Mouse (Mus musculus) heart, postnatal 4 days (tissue): ENCODE data around the gene Gabbr2. TPM values are rescaled to one million over a fixed set of nuclear protein-coding genes. Genes with fewer than 3 reads are reported as not detected.
A peak's percentile ranks its signal among the peaks of the same experiment; 100 is the strongest.

Source experiments
- DNase-seq: peaks from one replicate; pipeline ENCODE4 v3.0.0; 2021
- total RNA-seq, 2 experiments: library from RNA; stranded (reverse); gene quantifications; 2 replicates each; pipeline ENCODE4 v1.2.3; 2021

Gene Gabbr2
- total RNA-seq, 2 experiments from 2014 or later, result 0.19 TPM; not detected in 1

- no peak for DNase-seq
These were observed 237.1 kb downstream of the Gabbr2 start for GRCm38 (mm10) chr4:46754407-46755194.

GRCm38 (mm10) chr4:46752306-46752705 is 239.4 kb downstream of the Gabbr2 start:
- no peak for DNase-seq

DNA sequence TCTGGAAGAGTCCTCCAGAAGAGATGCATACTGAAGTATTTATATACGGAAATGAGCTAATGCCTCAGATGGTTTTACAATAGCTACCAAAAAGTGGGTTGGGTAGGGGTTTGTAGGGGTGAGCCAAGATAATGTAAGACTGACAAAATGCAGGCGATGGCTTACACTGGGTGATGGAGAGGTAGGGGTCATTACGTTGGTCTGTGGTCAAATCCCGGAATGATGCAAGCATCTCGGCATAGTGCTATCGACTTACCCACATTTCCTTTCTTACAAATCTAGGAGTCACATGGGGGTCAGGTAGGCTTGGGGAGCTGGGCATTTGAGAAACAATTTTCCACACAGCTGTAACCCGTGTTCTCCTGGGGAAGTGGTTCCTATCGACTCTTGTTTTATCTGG is 242.7 kb downstream of the Gabbr2 start:
- DNase-seq, result no peak

DNA sequence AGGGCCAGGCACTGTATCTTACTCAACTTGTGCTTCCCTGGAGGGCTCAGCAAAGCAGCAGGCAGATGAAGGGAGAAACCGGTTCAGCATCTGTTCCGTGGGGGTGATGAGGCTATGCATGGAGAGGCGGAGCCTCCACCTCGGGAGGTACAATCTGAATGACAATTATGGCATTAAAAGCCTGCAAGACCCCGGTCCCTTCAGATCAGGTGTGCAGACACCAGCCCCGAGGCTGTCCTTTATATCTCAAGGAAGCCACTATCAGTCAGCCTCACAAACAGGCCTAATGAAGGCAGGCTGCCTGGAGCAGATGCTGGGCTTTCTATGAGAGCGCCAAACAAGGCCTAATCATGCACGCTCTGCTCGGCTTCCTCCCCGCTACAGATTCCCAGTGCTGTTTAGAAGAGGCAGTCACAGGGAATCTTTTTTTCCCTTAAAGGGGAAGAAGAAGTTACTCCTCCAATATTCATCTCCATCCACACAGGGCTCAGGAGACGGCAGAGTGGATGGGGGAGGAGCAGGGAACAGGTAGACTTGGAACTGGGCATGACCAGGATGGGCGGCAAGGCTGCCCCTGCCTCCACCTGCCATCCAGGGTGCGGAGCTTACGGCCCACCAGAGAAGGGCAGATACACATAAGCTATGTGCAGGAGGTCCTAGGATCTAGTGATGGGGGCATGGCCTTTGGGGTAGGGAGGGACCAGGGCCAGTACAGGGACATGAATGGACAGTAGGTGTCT is 244.5 kb downstream of the Gabbr2 start:
- no peak for DNase-seq

DNA sequence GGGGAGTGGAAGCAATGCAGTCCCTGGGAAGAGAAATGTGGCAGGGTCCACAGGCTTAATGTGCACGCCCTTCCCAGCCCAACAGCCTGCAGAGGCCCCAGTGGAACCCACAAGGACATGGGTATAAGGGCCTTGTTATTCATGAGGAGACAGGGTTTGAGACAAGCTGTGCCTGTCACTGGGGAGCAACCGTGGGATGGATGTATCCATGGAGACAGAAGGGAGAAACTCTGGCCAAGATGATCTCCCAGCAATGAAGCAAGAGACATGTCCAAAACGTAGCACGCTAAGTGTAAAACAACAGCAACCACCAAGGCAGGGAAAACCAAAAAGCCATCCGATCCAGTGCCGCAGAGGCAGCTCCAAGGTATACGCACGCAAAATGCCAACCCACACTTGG is 246.1 kb downstream of the Gabbr2 start:
- DNase-seq, result no peak

DNA sequence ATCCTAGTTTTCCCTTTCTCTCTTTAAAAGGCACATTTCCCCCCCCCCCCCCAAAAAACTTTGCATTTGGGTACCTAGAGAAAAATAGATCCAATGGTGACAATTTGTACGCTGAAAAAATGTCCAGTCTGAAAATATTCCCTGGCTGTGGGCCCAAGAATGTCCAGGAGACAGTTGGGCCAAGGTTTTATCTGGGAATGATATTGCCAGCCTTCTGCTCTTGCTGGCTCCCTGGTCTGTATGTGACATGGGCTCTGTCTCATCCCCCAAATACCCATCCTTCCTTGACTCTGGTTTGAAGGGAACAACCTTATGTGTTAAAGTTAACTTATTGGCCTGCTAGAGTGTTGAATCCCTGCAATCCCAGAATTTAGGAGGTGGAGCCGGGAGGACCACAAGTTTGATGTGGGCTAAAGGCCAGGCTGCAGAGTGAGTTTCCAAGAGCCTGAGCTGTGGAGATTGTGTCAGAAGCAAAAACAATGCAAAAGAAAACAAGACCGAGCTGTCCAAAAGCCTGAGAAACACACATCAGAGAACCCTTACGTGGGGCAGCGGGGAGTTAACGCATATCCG is 247.0 kb downstream of the Gabbr2 start:
- peak; percentile 27 for DNase-seq

- no peak for DNase-seq
These were observed 249.1 kb downstream of the Gabbr2 start for GRCm38 (mm10) chr4:46742601-46743000.

DNA sequence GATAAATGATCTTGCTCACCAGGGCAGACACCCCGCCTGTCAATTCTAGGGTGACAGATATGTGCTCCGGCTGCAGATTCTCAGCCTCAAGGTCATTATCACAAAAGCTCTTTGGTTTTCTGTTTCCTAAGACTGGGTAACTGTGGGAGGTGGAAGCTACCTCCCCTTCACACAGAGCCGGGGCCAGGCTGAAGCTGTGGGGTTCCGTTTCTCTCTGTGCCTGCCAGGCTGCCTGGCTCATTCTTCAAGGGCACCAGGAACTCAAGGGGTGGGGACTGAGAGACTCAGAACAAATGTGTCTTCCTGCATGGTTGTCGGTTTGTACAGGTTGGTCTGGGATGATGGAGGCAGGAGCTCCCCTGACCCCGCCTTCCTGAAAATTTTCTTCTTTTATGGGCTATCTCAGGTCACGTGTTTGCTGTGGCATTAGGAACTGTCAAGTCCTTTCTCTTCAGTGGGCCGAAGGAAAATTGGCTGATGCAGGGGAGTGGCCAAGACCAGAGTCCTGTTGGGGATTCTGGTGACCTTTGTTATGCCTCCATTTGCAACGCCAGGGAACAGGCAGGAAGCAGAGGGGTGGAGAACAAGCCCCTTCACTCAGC is 254.7 kb downstream of the Gabbr2 start:
- DNase-seq, result no peak

DNA sequence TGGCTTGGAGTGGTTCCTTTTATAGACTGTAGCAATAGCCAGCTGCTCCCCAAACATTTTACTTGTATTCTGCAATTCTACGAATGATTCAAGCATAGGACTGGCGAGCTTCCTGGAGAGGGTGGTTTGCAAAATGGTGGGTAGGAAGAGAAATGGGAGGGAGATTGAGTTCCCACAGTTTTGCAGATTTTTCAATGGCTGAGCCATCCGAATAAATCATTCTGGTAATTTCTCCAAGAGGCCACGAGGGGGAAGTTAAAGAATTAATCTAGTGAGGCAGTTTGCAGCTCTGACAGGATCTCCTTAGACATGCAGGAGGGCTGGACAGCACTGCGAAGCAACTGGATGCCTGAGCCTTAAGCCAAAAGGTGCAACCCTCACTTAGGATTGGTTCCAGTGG is 256.8 kb downstream of the Gabbr2 start:
- DNase-seq, result no peak

GRCm38 (mm10) chr4:46731590-46731989 is 260.1 kb downstream of the Gabbr2 start:
- DNase-seq, result no peak

DNA sequence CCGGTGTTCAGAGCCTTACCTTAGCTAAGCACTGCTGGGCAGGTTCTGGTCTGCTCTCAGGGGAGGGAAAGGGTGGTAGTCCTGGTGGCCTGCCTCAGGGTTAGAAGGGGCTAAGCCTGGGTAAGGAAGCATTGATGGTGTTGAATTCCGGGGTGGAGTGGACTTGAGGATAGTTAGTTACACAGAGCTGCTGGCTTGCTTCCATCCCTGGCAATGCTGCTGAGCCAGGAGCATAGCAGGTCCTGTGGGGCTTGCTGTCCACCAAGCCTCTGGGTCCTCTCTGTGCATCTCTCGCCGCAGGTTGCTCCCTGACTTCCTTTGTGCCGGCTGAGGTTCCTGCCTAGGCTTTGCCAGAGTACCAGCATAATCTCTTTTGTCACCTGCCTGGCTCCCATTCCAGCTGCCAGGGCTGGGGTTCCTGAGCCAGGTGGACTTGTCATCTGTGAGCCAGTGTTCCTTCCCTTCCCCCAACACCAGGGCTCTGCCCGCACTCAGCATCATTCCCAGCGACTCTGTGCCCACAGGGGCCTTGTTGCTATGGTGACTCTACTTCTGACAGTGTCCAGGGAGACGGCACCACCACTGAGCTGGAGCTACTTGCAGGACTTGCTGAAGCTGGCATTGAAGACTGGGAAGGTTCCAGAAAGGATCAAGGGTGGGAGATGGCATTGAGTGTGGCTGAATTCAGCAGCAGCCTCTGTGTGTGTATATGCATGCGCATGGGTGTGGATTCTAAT is 262.2 kb downstream of the Gabbr2 start:
- DNase-seq, result no peak

DNA sequence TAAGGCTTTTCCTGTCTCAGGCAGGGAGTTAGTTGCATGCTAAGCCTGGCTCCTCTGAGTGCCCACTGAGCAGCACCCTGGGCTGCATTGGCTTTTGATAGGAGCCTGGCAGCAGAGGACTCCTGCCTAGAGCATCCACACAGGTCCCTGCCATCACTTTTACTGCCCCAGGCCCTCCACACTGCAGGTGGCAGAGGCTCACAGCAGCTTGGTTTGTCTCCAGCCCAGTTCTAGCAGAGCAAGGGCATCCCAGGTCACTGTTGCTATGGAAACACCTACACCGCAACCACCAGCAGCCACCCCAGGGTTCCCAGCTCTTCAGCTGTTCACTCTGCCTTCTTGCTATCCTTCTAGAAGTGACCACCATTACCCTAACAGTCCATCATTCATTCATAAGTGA is 263.4 kb downstream of the Gabbr2 start:
- DNase-seq, result peak; percentile 21

GRCm38 (mm10) chr4:46727153-46727552 is 264.5 kb downstream of the Gabbr2 start:
- DNase-seq, result no peak

- peak; percentile 28 for DNase-seq
These were observed 270.7 kb downstream of the Gabbr2 start for GRCm38 (mm10) chr4:46720821-46721557.

GRCm38 (mm10) chr4:46720070-46720469 is 271.6 kb downstream of the Gabbr2 start:
- no peak for DNase-seq

DNA sequence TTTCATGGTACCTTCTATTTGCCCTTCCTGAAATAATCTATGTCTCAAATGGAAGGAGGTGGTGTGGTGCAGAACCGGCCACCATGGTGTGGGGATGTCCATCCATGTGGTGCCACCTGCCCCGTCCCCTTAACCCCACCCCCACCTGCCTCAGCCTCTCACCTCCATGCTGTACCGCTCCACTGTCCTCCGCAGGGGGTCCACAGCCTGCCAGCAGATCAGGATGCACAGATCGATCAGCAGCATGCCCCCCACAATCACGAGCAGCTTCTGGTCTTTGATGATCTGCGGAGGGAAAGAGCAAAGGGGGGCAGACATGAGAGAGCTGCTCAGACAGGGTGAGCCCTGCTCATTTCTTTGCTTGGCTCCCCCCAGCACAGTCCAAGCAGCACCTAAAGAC is 273.0 kb downstream of the Gabbr2 start:
- DNase-seq, result no peak

GRCm38 (mm10) chr4:46717156-46717555 is 274.5 kb downstream of the Gabbr2 start:
- no peak for DNase-seq

GRCm38 (mm10) chr4:46716361-46716760 is 275.3 kb downstream of the Gabbr2 start:
- DNase-seq, result no peak

- no peak for DNase-seq
These were observed 281.1 kb downstream of the Gabbr2 start for GRCm38 (mm10) chr4:46710523-46710922.

GRCm38 (mm10) chr4:46710018-46710417 is 281.7 kb downstream of the Gabbr2 start:
- DNase-seq, result no peak

GRCm38 (mm10) chr4:46709492-46709891 is 282.2 kb downstream of the Gabbr2 start:
- DNase-seq, result no peak

- DNase-seq, result no peak
These were observed 285.9 kb downstream of the Gabbr2 start for GRCm38 (mm10) chr4:46705739-46706138.
